Mouse (Mus musculus) limb, embryonic 13.5 days (tissue): ENCODE measurements around the gene Cfd. TPM values are rescaled to one million over a fixed set of nuclear protein-coding genes. Genes with fewer than 3 reads are reported as not detected.

Experiments used
- ATAC-seq: fragments of 200-750 bp; cut with Nextera tagmentation; 2 replicates; pipeline ENCODE4 v1.8.0; 2017; ENCODE audit warnings: low read depth, moderate number of reproducible peaks, moderate TSS enrichment; ENCODE audit not compliant: low FRiP score
- H3K27ac ChIP-seq: fragments of 300-500 bp; sonication (generic); 2 replicates; pipeline ENCODE4 v1.5.1; 2015; ENCODE audit warnings: inconsistent platforms, mild to moderate bottlenecking, moderate library complexity
- H3K27me3 ChIP-seq: fragments of 300-500 bp; sonication (generic); 2 replicates; pipeline ENCODE4 v1.6.1; 2015; ENCODE audit warnings: mild to moderate bottlenecking, inconsistent platforms
- H3K36me3 ChIP-seq: fragments of 300-500 bp; sonication (generic); 2 replicates; pipeline ENCODE4 v1.6.1; 2015; ENCODE audit warnings: inconsistent platforms, mild to moderate bottlenecking, moderate library complexity
- H3K4me1 ChIP-seq: fragments of 300-500 bp; sonication (generic); 2 replicates; pipeline ENCODE4 v1.6.1; 2015; ENCODE audit warnings: inconsistent platforms
- H3K4me2 ChIP-seq: fragments of 300-500 bp; sonication (generic); replicated peaks from 2 replicates; pipeline ENCODE4 v1.6.1; 2015; ENCODE audit warnings: inconsistent platforms, mild to moderate bottlenecking, moderate library complexity
- H3K4me3 ChIP-seq: fragments of 300-500 bp; sonication (generic); 2 replicates; pipeline ENCODE4 v1.5.1; 2015; ENCODE audit warnings: moderate library complexity, mild to moderate bottlenecking, inconsistent platforms
- H3K9ac ChIP-seq: fragments of 300-500 bp; sonication (generic); 2 replicates; pipeline ENCODE4 v1.6.1; 2015; ENCODE audit warnings: mild to moderate bottlenecking, inconsistent platforms
- H3K9me3 ChIP-seq: fragments of 300-500 bp; sonication (generic); 2 replicates; pipeline ENCODE4 v1.6.1; 2016; ENCODE audit warnings: inconsistent platforms
- WGBS: fragments of 180-500 bp; shearing (Covaris S2); methylation state at CpG from one replicate; pipeline ENCODE4 v1.1.7; 2015; 5-methylcytosine and 5-hydroxymethylcytosine counted together
- polyA plus RNA-seq: library from polyadenylated mRNA; unstranded; fragments of >200 nt; fragmentation: Nextera tagmentation; extraction: Ambion mirVana; gene quantifications from 2 replicates; pipeline ENCODE4 v1.2.1, GENCODE M21; 2015

Gene Cfd
- polyA plus RNA-seq, 1 experiment from 2014 or later = not detected

GRCm38 (mm10) chr10:79916081-79916480 is 25.4 kb downstream of the Cfd start:
- Histone ChIP-seq H3K9me3 (no peaks in the 10 kb centered on the region), H3K4me1 (peaks cover 56% of the 10 kb centered on the region), H3K9ac (peak overlapping the region; percentile 95), H3K36me3 (peaks cover 24% of the 10 kb centered on the region), H3K27ac (no peak overlapping the region; the same call in 1 of the 2 replicates), H3K4me2 (peak overlapping the region; percentile 99), H3K27me3 (peaks cover 39% of the 10 kb centered on the region), H3K4me3 (peak overlapping the region; percentile 76)
- ATAC-seq = no peak
- WGBS = 4% methylated on average over 8 of the region's 8 CpGs

GRCm38 (mm10) chr10:79916808-79917531 is 26.3 kb downstream of the Cfd start, which contains the start of gene Kiss1r:
Kiss1r (plus strand) TSS chr10:79916971.
- peaks cover 48% of the 10 kb centered on the region for H3K27me3 ChIP-seq
- peak within 1 kb of the TSS; percentile 95 for H3K9ac ChIP-seq
- peaks cover 16% of the 10 kb centered on the region for H3K36me3 ChIP-seq
- ATAC-seq = peak; percentile 81
- peak within 1 kb of the TSS; percentile 76 for H3K4me3 ChIP-seq
- peak within 1 kb of the TSS; percentile 75; the same call in 1 of the 2 replicates for H3K27ac ChIP-seq
- H3K4me1 ChIP-seq = peaks cover 64% of the 10 kb centered on the region
- 2% methylated on average over 41 of the region's 42 CpGs for WGBS
- peak within 1 kb of the TSS; percentile 99 for H3K4me2 ChIP-seq
- H3K9me3 ChIP-seq = no peaks in the 10 kb centered on the region

GRCm38 (mm10) chr10:79917532-79918100 is 27.0 kb downstream of the Cfd start:
- Histone ChIP-seq H3K4me2 (peak overlapping the region; percentile 99), H3K4me1 (peaks cover 64% of the 10 kb centered on the region), H3K9ac (peak overlapping the region; percentile 95), H3K36me3 (peaks cover 9% of the 10 kb centered on the region), H3K27me3 (peaks cover 55% of the 10 kb centered on the region), H3K27ac (no peak overlapping the region), H3K9me3 (peaks cover 4% of the 10 kb centered on the region; the same call in 1 of the 2 replicates), H3K4me3 (peak overlapping the region; percentile 76)
- ATAC-seq = no peak
- 68% methylated on average over 5 of the region's 5 CpGs for WGBS

- Histone ChIP-seq H3K4me1 (peaks cover 64% of the 10 kb centered on the region), H3K27ac (no peak overlapping the region), H3K27me3 (peaks cover 63% of the 10 kb centered on the region), H3K36me3 (peaks cover under 1% of the 10 kb centered on the region), H3K4me3 (peak overlapping the region; percentile 76), H3K9me3 (peaks cover 4% of the 10 kb centered on the region; the same call in 1 of the 2 replicates), H3K4me2 (peak overlapping the region; percentile 99), H3K9ac (peak overlapping the region; percentile 50)
- no peak for ATAC-seq
- 4% methylated on average over 35 of the region's 35 CpGs for WGBS
Measured at GRCm38 (mm10) chr10:79918231-79919078, 27.8 kb downstream of the Cfd start.

- H3K4me1 ChIP-seq = peaks cover 60% of the 10 kb centered on the region
- H3K9ac ChIP-seq = peak overlapping the region; percentile 51
- ATAC-seq = no peak
- H3K4me2 ChIP-seq = peak overlapping the region; percentile 51
- H3K9me3 ChIP-seq = peaks cover 4% of the 10 kb centered on the region; the same call in 1 of the 2 replicates
- no peaks in the 10 kb centered on the region for H3K36me3 ChIP-seq
- 3% methylated on average over 21 of the region's 21 CpGs for WGBS
- H3K27me3 ChIP-seq = peaks cover 72% of the 10 kb centered on the region
- H3K4me3 ChIP-seq = peak overlapping the region; percentile 76
- H3K27ac ChIP-seq = no peak overlapping the region
Measured at GRCm38 (mm10) chr10:79919251-79919849, 28.7 kb downstream of the Cfd start.

- Histone ChIP-seq H3K9ac (no peak overlapping the region), H3K27ac (no peak overlapping the region), H3K4me1 (peaks cover 51% of the 10 kb centered on the region), H3K4me3 (peak overlapping the region; percentile 34), H3K27me3 (peaks cover 72% of the 10 kb centered on the region), H3K36me3 (no peaks in the 10 kb centered on the region), H3K4me2 (peak overlapping the region; percentile 59), H3K9me3 (peaks cover 4% of the 10 kb centered on the region; the same call in 1 of the 2 replicates)
- no peak for ATAC-seq
- WGBS = 21% methylated on average over 26 of the region's 26 CpGs
Measured at GRCm38 (mm10) chr10:79920056-79920890, 29.6 kb downstream of the Cfd start.

- peaks cover 4% of the 10 kb centered on the region; the same call in 1 of the 2 replicates for H3K9me3 ChIP-seq
- H3K4me1 ChIP-seq = peaks cover 50% of the 10 kb centered on the region
- no peak within 1 kb of the TSS for H3K27ac ChIP-seq
- peak within 1 kb of the TSS; percentile 59 for H3K4me2 ChIP-seq
- no peaks in the 10 kb centered on the region for H3K36me3 ChIP-seq
- ATAC-seq = no peak
- H3K9ac ChIP-seq = peak within 1 kb of the TSS; percentile 60
- WGBS = 2% methylated on average over 38 of the region's 41 CpGs
- H3K27me3 ChIP-seq = peaks cover 72% of the 10 kb centered on the region
- peak within 1 kb of the TSS; percentile 34 for H3K4me3 ChIP-seq
Measured at GRCm38 (mm10) chr10:79920958-79921535, 30.4 kb downstream of the Cfd start, which contains the start of gene R3hdm4. R3hdm4 (minus strand) TSS chr10:79921208.

- Histone ChIP-seq H3K4me1 (peaks cover 53% of the 10 kb centered on the region), H3K27me3 (peaks cover 72% of the 10 kb centered on the region), H3K9me3 (peaks cover 4% of the 10 kb centered on the region; the same call in 1 of the 2 replicates), H3K36me3 (no peaks in the 10 kb centered on the region), H3K9ac (peak overlapping the region; percentile 60), H3K4me3 (peak overlapping the region; percentile 34), H3K4me2 (peak overlapping the region; percentile 59), H3K27ac (no peak overlapping the region)
- no peak for ATAC-seq
- WGBS = under 1% methylated on average over 34 of the region's 34 CpGs
Measured at GRCm38 (mm10) chr10:79921572-79921971, 30.9 kb downstream of the Cfd start.

GRCm38 (mm10) chr10:79924998-79925784 is 34.5 kb downstream of the Cfd start:
- WGBS = 12% methylated on average over 29 of the region's 29 CpGs
- Histone ChIP-seq H3K4me3 (peak overlapping the region; percentile 97), H3K36me3 (no peaks in the 10 kb centered on the region), H3K27me3 (peaks cover 41% of the 10 kb centered on the region), H3K4me2 (peak overlapping the region; percentile 92), H3K27ac (0 out of 2 replicates have a peak overlapping the region, but pooled peaks have one; percentile 28), H3K9me3 (peaks cover 4% of the 10 kb centered on the region; the same call in 1 of the 2 replicates), H3K4me1 (peaks cover 43% of the 10 kb centered on the region), H3K9ac (no peak overlapping the region)
- no peak for ATAC-seq
